Mouse (Mus musculus) heart, postnatal 14 days (tissue): ENCODE results near the gene Cstf3. TPM values are rescaled to one million over a fixed set of nuclear protein-coding genes. Genes with fewer than 3 reads are reported as not detected.
"Not testable (repeated sequence)": the region's sequence is repeated elsewhere in the genome, so short reads cannot be mapped to it uniquely, and the experiment has no call there.

Experiments
- DNase-seq, 2 experiments: peaks; one replicate each; pipeline ENCODE4 v3.0.0; 2021 to 2022
- intact Hi-C: fragments of 180-260 bp; cut with DNase I; formaldehyde crosslinking; loops from one replicate; pipeline ENCODE4 v1.15.1; 2025
- long read RNA-seq, 2 experiments: library from polyadenylated mRNA; stranded (forward); transcript quantifications; one replicate each; pipeline ENCODE4 v2.0.0; 2021
- total RNA-seq, 2 experiments: library from RNA; stranded (reverse); gene quantifications; 2 replicates each; pipeline ENCODE4 v1.2.3; 2021

Cstf3 gene
- total RNA-seq, result 10 to 100 TPM; 16.4 to 18.3 TPM
- long read RNA-seq, experiment 1, transcript Cstf3-202 (3 exons, 2,589 nt), result major isoform, 5 of 10 reads
- long read RNA-seq, experiment 1, transcript Cstf3-201 (21 exons, 2,817 nt), result major isoform, 5 of 10 reads
- long read RNA-seq, experiment 1, partial matches to known transcripts, result 0 of 10 reads
- long read RNA-seq, experiment 1, other reads (novel, unspliced or antisense), result 0 of 10 reads
- long read RNA-seq, experiment 2, partial matches to known transcripts, result 0 of 4 reads
- long read RNA-seq, experiment 2, other reads (novel, unspliced or antisense), result 0 of 4 reads

DNA sequence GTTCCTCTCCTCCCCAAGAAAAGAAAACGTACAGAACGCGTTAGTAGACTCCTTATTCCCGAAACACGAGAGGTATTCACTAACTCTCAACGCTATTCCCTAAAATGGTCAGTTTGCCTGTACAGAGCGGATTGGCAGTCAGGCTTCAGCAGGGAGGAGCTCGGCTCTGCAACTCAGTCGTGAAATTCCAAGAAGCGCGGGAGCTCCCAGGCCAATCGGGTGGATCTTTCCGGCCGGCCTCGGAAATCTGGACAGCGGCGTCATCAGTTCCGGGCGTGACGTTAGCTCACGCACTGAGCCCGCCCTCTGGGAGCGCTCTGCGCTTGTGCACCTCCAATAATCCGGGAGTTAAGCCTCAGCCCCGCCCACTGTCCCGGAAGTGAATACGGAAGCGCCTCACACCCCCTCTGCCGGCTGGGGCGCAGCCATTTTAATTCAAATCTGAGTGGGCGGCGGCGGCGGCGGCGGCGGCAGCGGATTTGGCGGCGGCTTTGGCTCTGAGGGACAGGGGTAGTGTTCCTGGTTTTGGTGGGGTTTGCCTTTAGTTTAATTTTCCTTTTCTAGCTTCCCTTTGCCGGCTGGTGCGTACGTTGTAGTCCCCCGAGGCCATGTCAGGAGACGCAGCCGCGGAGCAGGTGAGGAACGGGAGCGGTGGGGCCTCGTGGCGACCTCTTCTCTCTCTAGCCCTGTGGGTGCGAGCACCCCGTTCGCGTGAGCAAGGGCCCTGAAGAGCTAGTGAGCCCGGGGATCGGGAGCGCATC, at the start of gene Cstf3:
Cstf3 (plus strand) TSS at position 456 of the 761 bp plus-strand sequence.
- intact Hi-C loops, result no loop called here
- DNase-seq, result peak; percentile 98 to 99

DNA sequence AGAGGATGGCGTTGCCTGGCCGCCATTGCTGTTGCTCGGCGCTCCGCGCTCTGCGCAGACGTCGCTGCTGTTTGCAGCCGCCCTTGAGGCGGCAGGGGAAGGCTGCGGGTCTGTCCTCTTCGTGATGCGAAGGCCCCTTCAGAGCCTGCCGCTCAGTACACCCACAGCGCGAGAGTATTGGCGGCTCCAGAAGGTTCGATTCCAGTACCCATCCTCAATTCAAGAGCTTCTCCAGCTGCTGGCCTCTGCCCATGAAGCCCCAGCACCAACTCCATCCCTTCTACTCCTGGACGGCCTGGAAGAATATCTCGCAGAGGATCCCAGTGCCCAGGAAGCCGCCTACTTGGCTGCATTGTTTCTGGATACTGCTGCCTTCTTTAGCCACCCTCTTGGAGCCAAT, 33.6 kb upstream of the Cstf3 start:
- DNase-seq, intact Hi-C loops: not testable (repeated sequence)

GRCm38 (mm10) chr2:104557722-104558121, 32.6 kb upstream of the Cstf3 start:
- intact Hi-C loops, result no loop called here
- no peak for DNase-seq

- no peak for DNase-seq
- intact Hi-C loops, result no loop called here
These were observed 32.0 kb upstream of the Cstf3 start for GRCm38 (mm10) chr2:104558326-104558725.

DNA sequence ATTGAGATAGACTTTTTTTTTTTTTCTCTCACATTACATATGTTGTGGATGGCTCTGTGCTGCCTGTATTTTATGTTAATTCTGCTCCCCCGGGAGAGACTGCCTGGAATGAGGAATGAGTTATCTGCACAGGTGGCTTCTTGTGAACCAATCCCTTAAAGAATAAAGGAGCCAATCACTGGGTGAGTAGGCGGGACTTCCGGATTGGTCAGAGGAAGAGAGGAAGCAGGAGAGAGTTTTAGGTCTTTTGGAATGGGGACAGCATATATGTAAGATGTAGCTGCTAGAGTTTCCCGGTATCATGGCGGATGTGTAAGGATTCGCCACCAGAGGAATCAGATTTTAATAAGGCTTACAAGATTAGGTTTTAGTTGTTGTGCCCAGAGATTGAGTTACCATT, 31.4 kb upstream of the Cstf3 start:
- no peak for DNase-seq
- intact Hi-C loops, result no loop called here

- intact Hi-C loops, result no loop called here
These were observed 30.5 kb upstream of the Cstf3 start for GRCm38 (mm10) chr2:104559591-104560380.

DNA sequence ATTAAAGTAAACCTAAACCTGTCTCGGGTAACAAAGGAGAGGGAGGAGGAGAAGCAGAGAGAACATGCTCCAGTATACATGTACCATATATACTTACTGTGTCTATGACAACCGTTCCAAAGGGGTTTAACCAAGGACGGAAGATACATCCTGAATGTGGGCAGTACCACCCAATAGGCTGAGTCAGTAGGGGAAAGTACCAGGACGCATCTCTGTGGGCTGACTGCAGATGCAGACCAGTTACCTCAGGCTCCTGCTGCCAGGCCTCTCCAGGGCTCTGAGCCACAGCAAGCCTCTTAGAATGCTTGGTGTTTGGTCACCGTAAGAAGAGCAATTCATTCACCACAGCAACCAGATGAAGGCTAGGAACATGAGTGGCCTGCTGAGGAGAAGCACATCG, 28.9 kb upstream of the Cstf3 start:
- no peak for DNase-seq
- intact Hi-C loops, result no loop called here

More at GRCm38 (mm10) chr2:104559591-104560380, 30.5 kb upstream of the Cstf3 start:
- DNase-seq, result no peak

GRCm38 (mm10) chr2:104561986-104562532, 28.3 kb upstream of the Cstf3 start:
- intact Hi-C loops, result no loop called here
- no peak for DNase-seq

DNA sequence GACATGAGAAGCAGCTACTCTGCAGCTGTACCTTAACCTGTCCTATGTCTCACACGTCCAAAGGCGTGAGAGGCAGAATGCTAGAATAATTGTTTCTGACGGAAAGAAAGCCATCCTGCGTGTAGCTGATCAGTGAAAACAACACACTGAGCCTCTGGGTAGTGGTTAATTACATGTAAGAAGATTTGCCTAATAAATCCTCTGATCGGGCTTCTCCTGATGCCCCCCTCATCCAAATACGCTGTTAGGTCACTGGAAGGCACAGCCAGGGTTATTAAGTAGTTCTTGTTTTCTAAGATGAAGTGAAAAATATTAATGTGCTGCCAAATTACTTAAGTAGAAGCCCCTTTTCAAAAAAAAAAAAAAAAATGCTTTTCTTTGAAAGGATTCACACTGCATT, 18.3 kb upstream of the Cstf3 start:
- intact Hi-C loops, result no loop called here
- DNase-seq, result no peak

DNA sequence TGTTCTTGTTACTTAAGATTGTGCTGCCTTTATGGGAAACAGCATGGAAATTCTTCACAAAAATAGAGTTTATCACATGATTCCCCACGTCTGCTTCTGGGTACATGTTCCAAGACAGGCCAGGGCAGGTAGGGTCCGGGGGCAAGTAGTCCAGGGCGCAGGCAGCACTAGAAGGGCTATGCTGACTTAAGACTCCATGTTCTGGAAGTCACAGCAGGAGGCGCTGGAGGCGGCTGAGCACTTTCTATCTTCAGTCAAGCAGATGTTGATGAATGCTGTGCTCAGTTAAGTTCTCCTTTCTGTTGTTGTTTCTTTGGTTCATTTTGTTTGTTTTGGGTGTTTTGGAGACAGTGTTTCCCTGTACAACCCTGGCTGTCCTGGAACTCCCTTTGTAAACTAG, 14.1 kb upstream of the Cstf3 start:
- intact Hi-C loops, result no loop called here
- DNase-seq, result no peak

GRCm38 (mm10) chr2:104578021-104578420, 12.3 kb upstream of the Cstf3 start:
- no peak for DNase-seq
- intact Hi-C loops, result no loop called here

DNA sequence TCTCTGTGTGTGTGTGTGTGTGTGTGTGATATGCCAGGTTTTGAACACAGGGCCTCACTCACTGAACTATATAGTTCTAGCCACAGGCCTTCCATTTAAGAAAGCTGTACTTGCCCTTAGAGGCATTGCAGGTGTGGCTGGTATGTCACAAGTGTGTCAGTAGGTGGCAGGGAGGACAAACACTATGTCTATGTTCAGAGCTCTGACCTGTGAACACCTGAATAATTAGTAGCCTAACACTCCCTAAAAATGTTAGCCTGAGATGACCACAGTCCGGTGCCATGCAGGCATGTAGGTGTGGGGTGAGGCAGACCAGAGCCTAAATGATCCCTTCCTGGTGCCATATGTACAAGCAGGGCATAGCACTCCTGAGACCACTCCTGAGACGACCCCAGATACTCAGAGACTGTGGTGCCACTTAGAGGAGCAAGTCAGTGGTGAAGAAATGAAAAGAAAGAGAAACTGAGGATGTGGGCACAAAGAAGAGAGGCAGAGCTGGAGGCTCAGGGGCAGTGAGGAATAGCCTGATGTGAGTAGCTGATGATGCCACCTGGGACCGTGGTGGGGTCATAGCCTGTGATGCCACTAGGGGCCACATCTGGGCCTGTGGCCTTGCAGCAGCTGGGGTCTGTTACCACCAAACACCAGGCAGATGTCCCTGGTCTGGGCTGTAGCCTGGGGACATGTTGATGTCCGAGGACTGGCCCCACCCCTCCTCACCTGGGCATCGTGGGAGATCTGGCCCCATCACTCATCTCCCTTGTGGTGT, 11.3 kb upstream of the Cstf3 start:
- no peak for DNase-seq
- intact Hi-C loops, result no loop called here

GRCm38 (mm10) chr2:104579784-104580446, 10.4 kb upstream of the Cstf3 start:
- DNase-seq, result no peak
- intact Hi-C loops, result loop anchor here (5.0 to 10.0 kb wide), 2 partner anchors 83 to 545 kb away; no protein-coding TSS in a partner anchor

DNA sequence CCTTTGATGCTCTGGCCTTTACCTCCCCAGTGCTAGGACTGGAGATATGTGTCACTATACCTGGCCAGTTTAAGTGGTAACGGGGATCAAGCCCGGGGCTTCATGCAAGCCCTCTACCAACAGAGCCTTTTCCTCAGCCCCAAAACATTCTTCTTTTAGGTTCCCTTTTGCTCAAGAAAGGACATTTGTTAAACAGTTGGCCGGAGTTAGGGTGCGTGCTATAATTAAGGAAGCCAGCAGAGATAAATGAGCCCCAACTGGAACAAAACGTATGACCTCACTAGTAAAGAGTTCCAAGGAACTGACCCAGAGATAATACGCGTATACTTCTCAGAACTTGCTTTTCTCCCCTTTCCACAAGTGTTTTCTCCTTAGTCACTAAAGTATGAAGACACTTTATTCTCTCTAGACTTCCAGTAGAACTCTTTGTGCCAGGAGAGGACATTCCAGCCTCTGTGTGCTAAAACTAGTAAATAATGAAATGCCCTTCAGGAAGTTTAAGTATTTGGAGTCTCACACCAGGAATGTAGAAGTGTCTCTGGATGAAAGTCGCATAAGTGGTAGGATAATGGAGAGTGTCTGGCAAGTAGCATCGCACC, 8.9 kb upstream of the Cstf3 start:
- intact Hi-C loops, result loop anchor here (5.0 to 10.0 kb wide), 2 partner anchors 84 to 547 kb away; no protein-coding TSS in a partner anchor
- peak in 1 of 2 experiments; percentile 18 for DNase-seq

GRCm38 (mm10) chr2:104583032-104583431, 7.3 kb upstream of the Cstf3 start:
- no peak for DNase-seq
- intact Hi-C loops, result loop anchor here (5.0 to 10.0 kb wide), 2 partner anchors 86 to 548 kb away; no protein-coding TSS in a partner anchor

- intact Hi-C loops, result loop anchor here (2.0 to 10.0 kb wide), 3 partner anchors 87 to 549 kb away; no protein-coding TSS in a partner anchor
These were observed 6.1 kb upstream of the Cstf3 start for GRCm38 (mm10) chr2:104584226-104584625.

DNA sequence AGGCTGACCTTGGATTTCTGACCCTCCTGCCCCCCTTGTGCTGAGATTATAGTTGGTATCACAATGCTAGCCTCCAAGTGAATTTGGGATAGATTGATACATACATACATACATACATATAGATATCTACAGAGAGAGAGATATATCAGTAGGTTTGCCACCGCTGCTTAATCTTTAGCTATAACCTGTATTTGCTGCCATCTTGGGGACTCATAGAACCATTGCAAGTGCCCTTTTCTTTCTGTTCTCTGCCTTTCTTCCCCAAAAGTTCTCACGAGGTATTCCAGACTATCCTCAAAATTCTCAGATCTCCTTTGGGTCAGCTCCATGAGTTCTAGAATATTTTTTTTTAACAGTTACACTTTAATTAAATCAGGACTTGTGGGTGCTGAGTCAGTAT, 4.7 kb upstream of the Cstf3 start:
- intact Hi-C loops, result loop anchor here (1.0 to 10.0 kb wide), 3 partner anchors 141 to 551 kb away; no protein-coding TSS in a partner anchor
- no peak for DNase-seq

More at GRCm38 (mm10) chr2:104584226-104584625, 6.1 kb upstream of the Cstf3 start:
- no peak for DNase-seq

GRCm38 (mm10) chr2:104588552-104588951, 1.8 kb upstream of the Cstf3 start:
- DNase-seq, result no peak
- intact Hi-C loops, result loop anchor here (10.0 kb wide), 1 partner anchor 554 kb away; no protein-coding TSS in a partner anchor

DNA sequence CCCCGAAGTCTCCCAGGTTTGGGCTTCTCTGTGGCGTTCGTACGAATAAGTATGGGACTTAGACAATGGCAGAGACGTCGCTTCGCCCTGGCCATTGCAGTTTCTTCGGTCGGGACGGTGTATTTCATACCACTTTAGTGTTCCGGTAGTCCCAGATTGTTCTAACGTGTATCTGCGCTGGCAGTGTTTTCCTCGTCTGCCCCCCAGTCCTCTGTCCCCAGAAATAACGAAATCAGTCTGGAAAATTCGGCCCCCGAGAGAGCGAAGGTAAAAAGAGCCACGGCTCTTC, 450 bp downstream of the Cstf3 start:
- intact Hi-C loops, result no loop called here

More for the DNA sequence above, 450 bp downstream of the Cstf3 start:
- no peak for DNase-seq
